8 mouse cellular contexts compared by ENCODE assay signal in the genomic region with DNA sequence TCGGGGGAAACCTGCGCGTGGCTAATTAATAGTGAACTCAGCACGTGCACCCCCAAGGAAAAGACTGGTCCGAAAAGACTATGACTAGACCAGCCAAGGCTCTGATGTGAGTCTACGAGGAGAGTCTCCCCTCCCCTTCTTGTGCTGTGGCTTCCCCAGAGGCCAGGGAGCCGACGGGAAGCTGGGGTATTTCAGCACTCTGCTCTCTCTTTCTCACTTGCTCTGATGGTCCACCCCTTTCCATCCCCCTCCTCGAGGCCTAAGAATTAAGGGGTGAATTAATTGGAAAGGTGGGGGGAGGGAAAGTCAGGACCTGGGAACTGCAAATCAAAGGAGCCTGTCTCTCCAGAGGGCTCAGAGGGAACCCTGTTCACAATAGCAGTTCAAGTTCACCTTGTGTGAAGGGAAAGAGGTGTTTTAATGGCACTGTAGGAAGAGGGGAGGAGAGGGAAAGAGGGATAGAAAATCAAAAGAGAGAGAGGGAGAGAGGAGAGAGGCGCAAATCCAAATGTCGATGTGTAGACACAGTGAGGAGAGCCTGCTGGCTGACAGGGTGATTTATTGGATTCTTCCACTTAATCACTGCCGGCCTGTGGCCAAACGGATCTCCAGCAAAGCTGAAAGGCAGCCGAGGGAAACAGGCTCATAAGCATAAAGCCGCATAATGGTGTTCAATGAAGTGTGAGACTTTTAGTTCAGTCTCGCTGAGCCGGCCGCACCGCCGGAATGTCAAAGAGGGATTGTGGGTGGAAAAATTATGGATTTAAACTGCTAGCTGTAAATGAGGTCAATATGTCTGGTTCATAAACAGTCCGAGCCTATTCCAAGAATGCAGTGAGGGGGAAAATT.
A peak's percentile ranks its signal among the peaks of the same experiment; 100 is the strongest.
DNase-seq lines count a peak whose midpoint lies in the region; ATAC-seq and TF ChIP-seq lines count a peak whose summit lies in the region.

No protein-coding gene starts in this region.

- peak; percentile 83 for ATAC-seq in embryonic facial prominence, embryonic 14.5 days (ENCODE audit: low read depth)
- peak; percentile 89 for ATAC-seq in hindbrain, postnatal 0 days
- peak; percentile 90 for ATAC-seq in midbrain, embryonic 16.5 days

- intact Hi-C loops in left cerebral cortex, adult 2 months (cut with DNase I): loop anchor here (5.0 kb wide), 1 partner anchor 293 kb away; the partner anchor contains the start of gene Tle4

- no peaks in the 10 kb centered on the region for H3K9me3 ChIP-seq in embryonic facial prominence, embryonic 14.5 days (ENCODE audit: control insufficient read depth, low read length)
- H3K9me3 ChIP-seq in hindbrain, postnatal 0 days (ENCODE audit: low read length): no peaks in the 10 kb centered on the region
- H3K9me3 ChIP-seq in midbrain, embryonic 16.5 days (replicated peaks; ENCODE audit: control insufficient read depth, low read length, poor library complexity, severe bottlenecking): no peaks in the 10 kb centered on the region

- peaks cover 28% of the 10 kb centered on the region for H3K27me3 ChIP-seq in embryonic facial prominence, embryonic 14.5 days (replicated peaks; ENCODE audit: control insufficient read depth, insufficient read depth, low read length)
- peaks cover 5% of the 10 kb centered on the region; the same call in 1 of the 2 replicates for H3K27me3 ChIP-seq in hindbrain, postnatal 0 days (ENCODE audit: insufficient read depth, low read length)
- H3K27me3 ChIP-seq in midbrain, embryonic 16.5 days (ENCODE audit: control insufficient read depth, insufficient read depth, low read depth, low read length): 0 out of 2 replicates have a peak, but pooled peaks cover 2% of the 10 kb centered on the region

- H3K4me2 ChIP-seq in embryonic facial prominence, embryonic 14.5 days (ENCODE audit: low read depth, low read length): peak overlapping the region; percentile 55
- H3K4me2 ChIP-seq in hindbrain, postnatal 0 days (ENCODE audit: low read depth, low read length): peak overlapping the region; percentile 59
- peak overlapping the region; percentile 56 for H3K4me2 ChIP-seq in midbrain, embryonic 16.5 days (ENCODE audit: low read length)

- peak overlapping the region; percentile 37 for H3K9ac ChIP-seq in embryonic facial prominence, embryonic 14.5 days (ENCODE audit: low read depth, low read length)
- 0 out of 2 replicates have a peak overlapping the region, but pooled peaks have one; percentile 24 for H3K9ac ChIP-seq in hindbrain, postnatal 0 days (replicated peaks; ENCODE audit: low read length)
- peak overlapping the region; percentile 36; the same call in 1 of the 2 replicates for H3K9ac ChIP-seq in midbrain, embryonic 16.5 days (ENCODE audit: low read depth, low read length)

- TF ChIP-seq CTCF in hindbrain, postnatal 0 days (IDR thresholded peaks at IDR 0.05; ENCODE audit: low read depth): no peak
- TF ChIP-seq CTCF in left cerebral cortex, adult 2 months (IDR thresholded peaks at IDR 0.05): no peak

- DNase-seq in ES-CJ7 (ENCODE audit: low read depth, low spot score): peak; percentile 57
- DNase-seq in adrenal gland, postnatal 10 days: peak; percentile 18
- DNase-seq in embryonic facial prominence, embryonic 14.5 days (ENCODE audit: low spot score): peak; percentile 95
- peak; percentile 93 for DNase-seq in hindbrain, postnatal 0 days (ENCODE audit: low spot score)
- DNase-seq in left cerebral cortex, adult 2 months (ENCODE audit: extremely low spot score in 1 of 2, low spot score in 2 of 2): peak; percentile 35 to 40
- no peak for DNase-seq in spleen, adult 18-20 months
- DNase-seq in urinary bladder, adult 2 months (ENCODE audit: low spot score): no peak

- H3K4me1 ChIP-seq in embryonic facial prominence, embryonic 14.5 days (ENCODE audit: control insufficient read depth, insufficient read depth, low read length): peaks cover 18% of the 10 kb centered on the region
- 0 out of 2 replicates have a peak, but pooled peaks cover 8% of the 10 kb centered on the region for H3K4me1 ChIP-seq in hindbrain, postnatal 0 days (ENCODE audit: insufficient read depth, low read length)
- H3K4me1 ChIP-seq in midbrain, embryonic 16.5 days (ENCODE audit: control insufficient read depth, insufficient read depth, low read length): peaks cover 25% of the 10 kb centered on the region

- 6% methylated on average over 21 of the region's 21 CpGs for WGBS in embryonic facial prominence, embryonic 14.5 days
- WGBS in hindbrain, postnatal 0 days: 7% methylated on average over 21 of the region's 21 CpGs
- 4% methylated on average over 21 of the region's 21 CpGs for whole genome bisulfite sequencing in midbrain, embryonic 16.5 days

- H3K27ac ChIP-seq in embryonic facial prominence, embryonic 14.5 days (replicated peaks; ENCODE audit: low read depth, low read length): no peak overlapping the region
- H3K27ac ChIP-seq in hindbrain, postnatal 0 days: peak overlapping the region; percentile 68
- H3K27ac ChIP-seq in left cerebral cortex, adult 2 months: peak overlapping the region; percentile 45; the same call in 1 of the 2 replicates
- peak overlapping the region; percentile 65 for H3K27ac ChIP-seq in midbrain, embryonic 16.5 days (ENCODE audit: low read length)

- peak overlapping the region; percentile 24 for H3K4me3 ChIP-seq in embryonic facial prominence, embryonic 14.5 days (ENCODE audit: low read depth, low read length)
- H3K4me3 ChIP-seq in hindbrain, postnatal 0 days (ENCODE audit: low read length): peak overlapping the region; percentile 26
- peak overlapping the region; percentile 44 for H3K4me3 ChIP-seq in left cerebral cortex, adult 2 months
- H3K4me3 ChIP-seq in midbrain, embryonic 16.5 days (ENCODE audit: low read depth, low read length): peak overlapping the region; percentile 22

- H3K36me3 ChIP-seq in embryonic facial prominence, embryonic 14.5 days (ENCODE audit: control insufficient read depth, insufficient read depth, low read length): no peaks in the 10 kb centered on the region
- H3K36me3 ChIP-seq in hindbrain, postnatal 0 days (ENCODE audit: insufficient read depth, low read length): no peaks in the 10 kb centered on the region
- H3K36me3 ChIP-seq in midbrain, embryonic 16.5 days (ENCODE audit: control insufficient read depth, insufficient read depth, low read length): no peaks in the 10 kb centered on the region

Comparison
In these comparisons a context has a peak if more than half of its experiments do, and no peak if none do; other contexts are left out.
1. DNase-seq: peak in ES-CJ7 (single experiment), adrenal gland, postnatal 10 days (single experiment), embryonic facial prominence, embryonic 14.5 days (single experiment), hindbrain, postnatal 0 days (single experiment) and left cerebral cortex, adult 2 months (2 of 2); none in spleen, adult 18-20 months (0 of 2) and urinary bladder, adult 2 months (single experiment).
2. Peak in every context shown above with its lines, with median percentiles within 50 percentile points of each other: ATAC-seq, H3K4me2 ChIP-seq, H3K4me3 ChIP-seq and H3K9ac ChIP-seq.